Mouse (Mus musculus) bone marrow, adult 2 months (tissue): Measurements from ENCODE around the gene Oxgr1. TPM values are rescaled to one million over a fixed set of nuclear protein-coding genes. Genes with fewer than 3 reads are reported as not detected.

Source experiments
- H3K27ac ChIP-seq: fragments of 200-500 bp; 2 replicates; pipeline ENCODE4 v1.5.1; 2012; ENCODE audit warnings: low read depth, mild to moderate bottlenecking, control low read depth, inconsistent platforms, low read length; ENCODE audit not compliant: control insufficient read depth, poor library complexity, insufficient read depth
- H3K4me1 ChIP-seq: fragments of 200-500 bp; 2 replicates; pipeline ENCODE4 v1.6.1; 2011; ENCODE audit warnings: low read length; ENCODE audit not compliant: control insufficient read depth, insufficient read depth
- H3K4me3 ChIP-seq: fragments of 200-500 bp; replicated peaks from 2 replicates; pipeline ENCODE3; 2011; ENCODE audit warnings: mild to moderate bottlenecking, low read depth, low read length, control low read depth; ENCODE audit not compliant: control insufficient read depth
- CTCF ChIP-seq: fragments of 200-500 bp; IDR thresholded peaks from 2 replicates; pipeline ENCODE4 v1.5.1; 2011; ENCODE audit warnings: low read length, control low read depth; ENCODE audit not compliant: control insufficient read depth, insufficient read depth
- POLR2A ChIP-seq: fragments of 200-500 bp; IDR thresholded peaks from 2 replicates; pipeline ENCODE4 v1.6.1; 2011; ENCODE audit warnings: low read depth, mild to moderate bottlenecking, control low read depth, low read length, borderline replicate concordance; ENCODE audit not compliant: control insufficient read depth
- WGBS: fragments of 180-500 bp; shearing (Covaris S2); methylation state at CpG from one replicate; pipeline ENCODE4 v1.1.7; 2018; 5-methylcytosine and 5-hydroxymethylcytosine counted together
- polyA plus RNA-seq: library from polyadenylated mRNA; stranded (reverse); fragments of >200 nt; gene quantifications from 2 replicates; pipeline ENCODE4 v1.2.4, GENCODE M21; 2011; ENCODE audit warnings: low replicate concordance; ENCODE audit not compliant: missing spikeins, insufficient read depth, insufficient read length

Oxgr1 gene
- polyA plus RNA-seq, 1 experiment = not detected

DNA sequence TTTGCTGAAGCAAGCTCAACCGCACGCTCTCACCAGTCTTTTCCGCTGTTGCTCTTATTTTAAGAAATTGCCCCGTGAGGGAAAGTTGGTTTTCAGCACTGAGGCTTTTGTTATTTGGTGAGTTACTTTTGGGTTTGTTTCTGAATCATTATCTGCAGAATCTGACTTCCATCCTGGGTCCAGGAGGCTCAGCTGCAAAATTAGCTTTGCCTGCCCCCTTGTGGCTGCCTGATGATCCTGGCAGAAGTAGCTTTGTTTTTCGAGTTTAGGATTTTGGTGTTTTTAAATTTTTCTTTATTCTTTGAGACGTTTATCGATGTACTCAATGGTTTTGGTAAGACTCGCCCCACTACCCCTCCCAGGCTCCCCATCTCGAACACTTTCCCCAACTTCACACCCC is 18.9 kb upstream of the Oxgr1 start:
- TF ChIP-seq CTCF = 0 out of 2 replicates have a peak, but pooled peaks have one; percentile 17
- no peak for TF ChIP-seq POLR2A
- no peak overlapping the region for H3K4me3 ChIP-seq
- H3K27ac ChIP-seq = no peak overlapping the region
- H3K4me1 ChIP-seq = no peaks in the 10 kb centered on the region
- whole genome bisulfite sequencing = 52% methylated on average over 9 of the region's 9 CpGs

GRCm38 (mm10) chr14:120033454-120033853 is 8.8 kb downstream of the Oxgr1 start:
- H3K4me3 ChIP-seq = no peak overlapping the region
- H3K27ac ChIP-seq = no peak overlapping the region
- TF ChIP-seq CTCF (no peak), POLR2A (no peak)
- 27% methylated on average over 1 of the region's 1 CpGs for WGBS
- no peaks in the 10 kb centered on the region for H3K4me1 ChIP-seq

- H3K4me1 ChIP-seq = no peaks in the 10 kb centered on the region
- no peak overlapping the region for H3K27ac ChIP-seq
- no peak overlapping the region for H3K4me3 ChIP-seq
- no peak for TF ChIP-seq POLR2A
- WGBS = 81% methylated on average over 2 of the region's 2 CpGs
Measured at GRCm38 (mm10) chr14:120019948-120020347, 22.3 kb downstream of the Oxgr1 start.

DNA sequence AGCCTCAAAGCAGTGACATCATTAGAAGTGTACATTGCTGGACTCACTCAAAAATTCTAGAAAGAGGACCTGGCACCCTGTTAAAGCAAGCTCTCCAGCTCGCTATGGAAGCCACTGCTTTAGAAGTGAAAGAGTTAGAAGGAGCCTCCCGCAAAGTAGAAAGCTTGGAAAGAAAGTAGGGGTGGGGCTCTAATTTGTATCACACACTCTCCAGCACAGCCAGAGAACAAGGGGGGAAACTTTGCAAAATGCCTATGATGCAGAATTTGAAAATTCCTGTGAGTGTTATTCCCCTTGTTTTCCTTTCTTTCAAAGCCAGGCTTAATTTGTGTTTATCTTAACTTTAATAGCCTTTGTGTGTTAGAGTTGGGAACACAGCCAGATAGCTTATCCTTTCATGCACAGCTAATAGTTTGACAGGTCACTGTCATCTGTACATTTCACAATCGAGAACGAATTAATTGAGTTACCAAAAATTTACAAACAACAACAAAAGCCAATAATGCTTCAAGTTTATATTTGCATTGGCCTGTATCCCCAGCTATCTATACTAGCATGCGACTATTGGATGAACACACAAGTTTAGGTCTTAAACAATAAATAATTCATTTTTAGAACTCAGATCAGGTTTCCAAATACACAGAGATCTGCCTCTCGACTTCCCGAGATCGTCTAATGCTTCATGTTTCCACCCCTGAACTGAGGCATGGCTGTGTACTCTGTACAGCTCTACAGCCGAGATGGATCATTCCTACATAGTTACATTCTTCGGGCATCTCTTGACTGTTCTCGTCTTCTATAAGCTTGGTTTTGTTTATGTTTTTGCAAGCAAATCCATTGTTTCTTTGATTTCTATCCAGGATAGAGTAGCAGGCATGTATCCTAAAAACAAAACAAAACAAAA is 32.0 kb downstream of the Oxgr1 start:
- no peaks in the 10 kb centered on the region for H3K4me1 ChIP-seq
- TF ChIP-seq CTCF (no peak), POLR2A (no peak)
- no peak overlapping the region for H3K27ac ChIP-seq
- 80% methylated on average over 11 of the region's 11 CpGs for WGBS
- H3K4me3 ChIP-seq = no peak overlapping the region

DNA sequence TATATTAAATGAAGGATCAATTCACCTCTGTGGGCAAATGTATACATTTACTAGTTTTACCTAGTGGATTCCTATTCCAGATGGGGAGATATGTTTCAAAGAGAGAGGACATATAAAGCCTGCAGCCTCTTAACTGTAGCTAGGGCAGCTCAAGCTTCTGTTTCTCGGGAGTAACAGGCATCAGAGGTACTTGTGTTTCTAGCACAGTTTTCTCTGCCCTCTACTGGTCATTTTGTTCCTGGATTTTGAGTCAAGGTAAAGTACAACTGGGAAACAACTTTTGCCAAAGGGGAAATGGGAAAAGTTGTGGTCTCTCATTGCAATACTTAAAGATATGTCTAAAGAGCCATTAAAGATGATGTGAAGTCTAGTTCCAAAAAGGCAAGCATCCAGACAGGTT is 37.1 kb downstream of the Oxgr1 start:
- H3K27ac ChIP-seq = no peak overlapping the region
- TF ChIP-seq CTCF = no peak
- TF ChIP-seq POLR2A = no peak
- no peaks in the 10 kb centered on the region for H3K4me1 ChIP-seq
- H3K4me3 ChIP-seq = no peak overlapping the region
- 25% methylated on average over 1 of the region's 1 CpGs for WGBS

DNA sequence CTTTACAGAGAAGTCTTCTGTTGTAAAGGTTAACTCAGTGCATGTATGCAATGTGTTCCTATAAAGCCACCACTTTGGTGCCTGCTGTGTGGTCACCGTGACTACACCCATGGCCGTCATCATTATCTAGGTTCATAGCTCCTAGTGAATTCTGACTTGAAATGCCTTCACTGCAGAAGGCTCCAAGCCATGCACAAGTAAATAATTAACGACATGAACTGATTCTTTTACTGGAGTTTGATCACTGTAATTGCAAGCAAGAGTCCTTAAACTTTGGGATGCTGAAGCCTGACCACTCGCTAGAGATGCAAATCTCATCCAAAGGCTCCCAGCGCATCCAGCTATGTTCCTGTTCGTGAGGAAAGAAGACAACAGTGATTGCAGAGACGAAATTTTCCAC is 38.6 kb downstream of the Oxgr1 start:
- 83% methylated on average over 7 of the region's 7 CpGs for WGBS
- TF ChIP-seq CTCF (no peak), POLR2A (no peak)
- Histone ChIP-seq H3K4me3 (no peak overlapping the region), H3K4me1 (no peaks in the 10 kb centered on the region), H3K27ac (no peak overlapping the region)

DNA sequence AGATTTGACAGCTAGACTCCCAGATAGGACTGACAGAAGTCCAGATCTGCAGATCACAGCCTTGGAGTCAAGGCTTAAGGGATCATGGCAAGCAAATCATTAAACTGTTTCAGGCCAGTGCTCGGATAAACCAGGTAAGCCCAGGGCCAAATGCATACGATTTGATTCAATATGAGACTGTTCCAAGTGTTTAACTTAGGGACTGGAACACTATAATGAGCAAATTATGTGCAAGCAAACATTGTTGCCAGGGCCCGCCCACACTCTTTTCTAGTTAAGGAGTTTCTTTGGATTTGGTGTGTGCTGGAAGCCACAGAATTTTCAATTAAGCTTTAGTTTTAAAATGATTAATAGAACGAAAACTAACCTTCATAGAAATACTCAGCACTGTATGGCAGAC is 39.6 kb downstream of the Oxgr1 start:
- Histone ChIP-seq H3K4me3 (no peak overlapping the region), H3K4me1 (no peaks in the 10 kb centered on the region), H3K27ac (no peak overlapping the region)
- WGBS = 73% methylated on average over 4 of the region's 4 CpGs
- TF ChIP-seq POLR2A (no peak), CTCF (no peak)

DNA sequence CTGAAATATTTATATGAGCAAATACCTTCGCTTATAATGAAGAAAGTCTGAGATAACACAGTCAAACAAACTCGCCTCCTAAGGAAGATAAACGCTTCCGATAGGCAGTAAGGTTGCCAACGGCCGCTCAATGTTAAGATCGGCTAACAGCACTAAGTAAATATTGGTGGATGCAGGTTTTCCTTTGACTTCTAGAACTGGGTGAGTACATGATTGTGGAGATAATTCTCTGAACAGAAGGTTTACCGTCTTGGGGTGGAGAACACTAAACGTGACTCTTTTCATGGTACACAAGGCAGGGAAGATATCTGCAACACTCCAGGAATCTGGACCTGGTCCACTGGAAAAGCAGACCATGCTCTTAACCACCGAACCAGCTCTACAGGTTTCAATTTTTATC is 52.6 kb downstream of the Oxgr1 start:
- no peak overlapping the region for H3K4me3 ChIP-seq
- H3K4me1 ChIP-seq = no peaks in the 10 kb centered on the region
- H3K27ac ChIP-seq = no peak overlapping the region
- WGBS = 79% methylated on average over 10 of the region's 10 CpGs
- TF ChIP-seq CTCF = no peak
- no peak for TF ChIP-seq POLR2A

- no peak overlapping the region for H3K4me3 ChIP-seq
- no peak overlapping the region for H3K27ac ChIP-seq
- WGBS = 43% methylated on average over 7 of the region's 7 CpGs
- TF ChIP-seq CTCF = no peak
- TF ChIP-seq POLR2A = no peak
- H3K4me1 ChIP-seq = no peaks in the 10 kb centered on the region
Measured at GRCm38 (mm10) chr14:119988937-119989645, 53.1 kb downstream of the Oxgr1 start.
